Mouse (Mus musculus) cerebellum, postnatal 36 days (tissue): Measurements from ENCODE around the gene Kcnb1.

Source experiments
- DNase-seq, 2 experiments: peaks; one replicate each; pipeline ENCODE4 v3.0.0; 2021 to 2022; ENCODE audit warnings: mixed read lengths in 2 of 2

Gene Kcnb1

DNA sequence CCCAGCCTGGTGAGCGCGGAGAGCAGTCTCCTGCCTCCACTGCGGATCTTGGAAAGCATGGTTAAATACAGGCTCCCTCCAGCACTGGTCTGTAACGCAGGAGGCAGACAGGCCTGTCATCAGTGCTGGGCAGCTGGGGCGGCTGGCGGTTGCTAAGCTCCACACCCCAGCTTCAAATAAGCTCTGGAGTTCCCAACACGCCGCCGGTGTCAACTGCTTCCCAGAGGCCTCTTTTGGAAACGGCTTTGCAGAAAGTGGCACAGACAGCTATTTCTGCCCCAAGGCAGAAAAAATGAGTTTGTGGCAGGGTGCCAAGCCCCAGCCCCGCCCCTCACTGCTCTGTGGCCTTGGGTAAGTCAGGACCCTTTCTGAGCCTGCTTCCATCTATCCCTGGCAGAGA, 66.0 kb downstream of the Kcnb1 start:
- DNase-seq: no peak

DNA sequence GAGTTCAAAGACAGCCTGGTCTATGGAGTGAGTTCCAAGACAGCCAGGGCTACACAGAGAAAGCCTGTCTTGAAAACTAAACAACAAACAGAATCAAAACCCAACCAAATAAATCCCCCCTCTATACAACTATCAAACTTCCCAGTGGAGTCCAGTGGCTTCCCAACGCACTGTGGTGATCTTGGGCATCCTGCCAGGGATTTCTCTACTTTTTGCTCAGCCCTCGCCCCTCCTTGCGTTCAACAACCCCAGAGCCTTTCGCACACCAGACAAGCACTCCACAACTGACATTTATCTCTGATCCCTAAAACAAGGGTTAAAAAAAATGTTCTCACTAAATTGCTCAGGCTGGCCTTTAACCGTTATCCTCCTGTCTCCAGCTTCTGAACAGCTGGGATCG, 67.2 kb downstream of the Kcnb1 start:
- DNase-seq: no peak

DNA sequence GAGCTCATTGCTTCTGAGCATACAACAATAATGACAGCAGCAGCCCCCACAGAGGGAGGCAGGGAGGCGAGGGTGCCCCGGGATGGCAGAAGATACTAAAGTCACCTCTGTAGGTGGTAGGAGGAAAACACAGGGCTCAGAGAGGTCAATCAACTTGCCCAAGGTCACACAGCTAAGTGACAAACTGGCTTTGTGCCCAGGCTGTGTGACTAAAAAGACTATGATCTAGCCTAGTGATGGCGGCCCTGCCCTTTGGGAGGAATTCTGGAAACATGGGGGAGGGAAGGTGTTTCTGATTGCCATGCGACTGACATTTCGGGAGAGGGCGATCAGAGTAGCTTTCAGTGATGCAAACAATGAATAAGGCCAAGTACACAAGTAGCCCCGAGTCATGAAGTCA, 68.0 kb downstream of the Kcnb1 start:
- DNase-seq: no peak

DNA sequence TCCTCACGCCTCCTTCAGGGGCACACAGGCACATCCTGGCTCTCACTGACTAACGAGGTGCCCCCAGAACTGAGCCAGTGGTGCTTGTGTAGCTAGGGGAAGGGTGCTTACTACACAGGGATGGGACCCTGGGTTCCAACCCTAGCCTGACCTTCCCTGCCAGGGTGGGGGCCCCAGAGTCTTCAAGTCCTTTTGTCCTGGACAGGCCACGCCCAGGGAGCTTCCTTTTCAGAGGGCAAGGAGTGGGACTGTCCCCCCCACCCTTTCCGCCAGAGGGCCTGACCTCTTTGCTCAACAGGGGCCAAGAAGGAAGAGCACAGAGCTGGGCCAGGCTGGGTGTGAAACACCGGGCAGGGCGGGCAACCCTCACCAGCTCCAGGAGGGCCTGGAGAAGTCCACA, 68.7 kb downstream of the Kcnb1 start:
- DNase-seq: no peak

DNA sequence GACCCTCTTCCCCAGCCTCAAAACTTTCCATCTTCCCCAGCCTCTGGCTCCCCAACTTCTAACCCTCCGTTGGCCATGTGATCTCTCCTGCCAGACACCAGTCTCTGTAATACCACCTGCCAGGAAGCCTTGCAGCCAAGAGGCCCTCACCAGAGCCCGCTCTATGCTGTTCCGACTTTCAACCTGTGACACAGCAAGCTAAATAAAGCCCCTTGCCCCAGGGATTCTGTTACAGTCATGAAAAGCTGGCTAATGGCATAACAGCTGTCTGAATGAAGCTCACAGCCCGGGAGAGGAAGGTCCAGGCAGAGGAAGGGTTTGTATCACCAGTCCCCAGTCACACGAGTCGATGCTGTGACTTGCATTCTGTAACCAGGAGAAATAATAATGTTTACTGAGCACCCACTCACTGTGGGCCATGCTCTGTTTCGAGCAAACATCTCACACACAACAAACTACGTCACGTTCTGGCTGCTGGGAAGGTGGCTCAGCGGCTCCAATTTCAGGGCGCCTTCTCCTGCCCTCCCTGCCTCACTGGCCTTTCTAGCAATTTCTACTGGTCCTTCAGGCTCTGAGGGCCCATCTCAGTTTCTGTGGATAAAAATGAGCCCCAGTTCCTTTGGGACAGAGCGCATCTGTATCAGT, 69.6 kb downstream of the Kcnb1 start:
- no peak for DNase-seq

DNA sequence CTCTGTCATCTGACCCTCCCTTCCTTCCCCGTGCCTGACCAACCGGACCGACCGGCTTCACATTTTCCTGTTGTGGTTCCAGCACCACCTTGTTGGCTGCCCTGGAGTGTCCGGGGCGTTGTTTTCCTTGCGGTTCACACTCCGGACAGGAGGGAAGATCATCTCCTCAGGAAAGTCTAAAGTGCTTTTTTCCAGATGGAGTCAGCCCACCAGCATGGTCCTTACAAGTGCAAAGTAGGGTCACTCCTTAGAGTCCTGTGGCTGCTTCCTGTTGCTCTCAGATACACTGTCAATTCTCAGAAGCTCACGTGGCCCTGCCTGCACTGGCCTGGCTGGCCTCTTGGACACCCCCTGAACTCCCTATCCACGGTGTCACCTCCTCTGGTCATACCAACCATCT, 71.9 kb downstream of the Kcnb1 start:
- DNase-seq: no peak

DNA sequence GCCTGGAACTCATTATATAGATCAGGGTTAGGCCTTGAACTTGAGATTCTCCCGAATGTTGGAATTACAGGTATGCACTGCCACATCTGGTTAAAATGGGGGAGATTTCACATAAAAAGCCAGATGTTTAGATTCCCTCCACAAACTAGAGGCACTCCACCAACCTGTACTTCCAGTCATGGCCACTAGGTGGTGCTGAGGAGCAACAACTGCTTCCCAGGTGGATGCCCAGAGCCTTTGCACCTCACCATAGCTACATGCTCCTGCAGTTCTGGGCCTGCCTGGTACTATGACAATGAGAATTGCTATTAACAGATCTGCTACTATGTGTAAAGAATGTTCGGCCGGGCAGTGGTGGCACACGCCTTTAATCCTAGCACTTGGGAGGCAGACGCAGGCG, 77.2 kb downstream of the Kcnb1 start:
- peak; percentile 79 to 83 for DNase-seq

DNA sequence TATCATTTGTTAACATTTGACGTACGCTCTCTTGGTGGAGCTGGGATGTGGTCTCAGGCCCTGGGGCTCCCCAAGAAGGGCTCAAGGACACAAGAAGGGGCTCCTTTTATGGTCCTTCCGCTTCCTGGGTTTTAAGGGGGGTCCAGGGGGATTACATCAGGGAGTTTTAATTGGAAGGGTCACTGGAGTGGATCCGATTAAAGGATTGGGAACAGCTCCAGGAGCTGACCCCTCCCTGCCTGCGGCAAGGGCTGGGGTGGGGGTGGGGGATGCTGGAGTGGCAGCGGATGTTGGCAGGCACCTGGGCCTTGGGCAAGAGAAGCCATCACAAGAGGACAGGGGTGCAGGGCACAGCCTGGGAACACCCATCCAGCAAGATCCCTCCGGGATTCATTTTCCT, 77.7 kb downstream of the Kcnb1 start:
- no peak for DNase-seq

DNA sequence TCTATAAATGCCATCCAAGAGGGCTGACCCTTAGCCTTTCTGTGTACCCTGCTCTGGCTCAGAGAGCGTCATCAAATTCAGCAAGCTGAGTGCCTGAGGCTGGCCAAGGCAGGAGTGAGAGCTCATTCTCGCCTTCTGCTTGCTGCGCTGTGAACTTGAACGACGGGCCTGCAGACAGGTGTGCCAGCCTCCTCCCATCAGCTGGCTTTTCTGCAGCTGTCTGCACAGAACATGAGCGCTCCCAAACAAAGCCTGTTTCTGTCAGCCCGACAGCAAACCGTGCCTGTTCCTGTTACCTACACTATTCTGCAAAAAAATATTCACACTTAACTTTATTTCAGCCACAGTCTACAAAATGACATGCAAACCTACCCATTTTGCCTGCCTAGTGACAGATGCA, 80.4 kb downstream of the Kcnb1 start:
- no peak for DNase-seq

DNA sequence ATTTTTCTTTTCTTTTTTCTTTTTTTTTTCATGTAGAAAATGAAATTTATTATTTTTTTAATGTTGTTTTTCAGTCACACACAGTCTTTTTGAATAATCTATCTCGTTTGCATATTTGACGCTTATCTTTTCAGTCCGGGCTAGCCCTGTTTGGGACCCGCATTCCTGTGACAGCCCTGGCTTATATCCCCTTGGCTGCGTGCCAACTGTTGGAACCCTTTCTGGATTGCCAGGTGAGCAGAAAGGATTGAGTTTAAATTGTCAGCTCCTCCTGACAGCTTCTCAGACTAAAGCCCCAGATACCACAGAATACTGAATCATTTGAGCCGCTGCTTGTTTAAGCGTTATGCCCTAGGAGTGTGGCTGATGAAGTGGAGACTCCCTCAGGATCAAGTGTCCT, 86.4 kb downstream of the Kcnb1 start:
- DNase-seq: peak; percentile 41

DNA sequence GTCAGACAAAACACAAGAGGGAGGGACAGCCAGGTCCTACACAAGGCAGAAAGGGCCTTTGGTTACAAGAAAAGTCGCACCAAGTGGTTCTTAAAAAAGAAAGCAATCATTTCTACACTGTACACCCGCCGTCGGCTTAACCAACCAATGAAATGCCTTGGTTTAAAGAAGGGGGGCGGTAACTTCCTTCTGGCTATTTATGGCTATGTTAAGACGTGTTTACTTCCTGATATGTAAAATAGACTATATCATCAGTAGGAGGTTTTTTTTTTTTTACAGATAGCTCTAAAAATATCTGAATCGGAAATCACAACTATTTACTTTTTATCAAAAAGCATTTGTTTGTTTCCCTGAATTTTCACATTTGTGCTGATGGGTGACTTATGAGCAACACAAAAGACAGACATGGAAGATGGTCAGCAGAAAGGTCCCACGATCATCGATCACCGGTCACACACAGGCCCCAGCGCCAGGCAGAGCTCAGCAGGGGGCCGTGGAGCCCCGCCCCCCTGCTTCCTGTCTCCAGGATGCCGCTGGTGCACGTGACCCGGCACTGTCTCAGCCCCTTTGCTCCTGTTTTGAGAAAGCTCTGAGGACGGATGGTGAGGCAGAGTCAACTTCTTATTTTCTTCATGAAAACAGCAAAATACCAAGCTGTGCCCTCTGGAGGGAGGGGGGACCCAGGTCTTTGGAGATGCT, 88.1 kb downstream of the Kcnb1 start:
- no peak for DNase-seq

DNA sequence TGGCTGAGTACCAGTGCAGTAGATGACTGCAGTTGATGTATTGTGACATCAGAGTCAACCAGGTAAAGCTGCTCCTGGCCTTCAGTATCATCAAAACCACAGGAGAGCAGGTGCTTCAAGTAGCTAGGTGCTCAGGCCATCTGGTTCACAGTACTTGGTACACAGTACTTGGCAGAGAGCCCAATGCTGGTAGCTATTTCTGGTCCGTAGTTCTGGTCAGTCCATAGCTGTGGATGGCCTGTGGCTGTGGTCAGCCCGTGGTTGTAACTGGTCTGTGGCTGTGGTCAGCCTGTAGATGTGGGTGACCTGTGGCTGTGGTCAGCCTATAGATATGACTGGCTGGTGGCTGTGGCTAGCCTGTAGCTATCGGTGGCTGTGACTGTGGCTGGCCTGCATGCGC, 95.3 kb downstream of the Kcnb1 start:
- peak; percentile 46 to 60 for DNase-seq

DNA sequence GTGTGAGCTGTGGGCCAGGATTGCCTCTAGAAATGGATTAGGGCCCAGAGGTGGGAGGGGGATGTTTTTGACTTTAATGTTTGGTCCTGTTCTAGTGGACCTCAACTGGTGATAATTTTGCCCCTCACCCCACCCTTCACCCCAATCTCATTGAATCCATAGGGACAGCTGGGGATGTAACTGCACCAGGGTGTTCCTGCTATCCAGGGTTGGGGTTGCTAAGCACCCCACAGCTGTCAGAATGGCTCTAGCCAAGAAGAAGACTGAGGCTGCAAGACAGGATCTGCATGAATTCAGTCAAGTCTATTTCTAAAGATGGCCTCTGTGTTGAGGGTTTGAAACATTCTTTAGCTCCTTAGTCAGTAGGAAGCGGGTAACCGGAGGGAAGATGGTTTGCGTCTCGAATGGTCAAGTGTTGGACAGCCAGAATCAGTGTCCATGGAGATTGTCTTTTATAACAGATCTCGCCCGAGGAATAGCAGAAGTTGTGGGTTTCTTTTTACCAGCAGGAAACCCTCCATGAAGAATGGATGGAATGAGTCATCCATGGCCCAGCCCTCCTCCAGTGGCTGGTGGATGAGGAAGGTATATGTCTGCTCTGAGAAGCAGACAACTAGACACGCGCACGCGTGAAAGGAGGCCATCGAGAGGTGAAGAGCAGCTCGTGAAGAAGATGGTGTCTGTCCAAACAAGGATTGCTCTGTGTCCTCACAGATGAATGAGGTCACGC, 96.6 kb downstream of the Kcnb1 start:
- DNase-seq: no peak

DNA sequence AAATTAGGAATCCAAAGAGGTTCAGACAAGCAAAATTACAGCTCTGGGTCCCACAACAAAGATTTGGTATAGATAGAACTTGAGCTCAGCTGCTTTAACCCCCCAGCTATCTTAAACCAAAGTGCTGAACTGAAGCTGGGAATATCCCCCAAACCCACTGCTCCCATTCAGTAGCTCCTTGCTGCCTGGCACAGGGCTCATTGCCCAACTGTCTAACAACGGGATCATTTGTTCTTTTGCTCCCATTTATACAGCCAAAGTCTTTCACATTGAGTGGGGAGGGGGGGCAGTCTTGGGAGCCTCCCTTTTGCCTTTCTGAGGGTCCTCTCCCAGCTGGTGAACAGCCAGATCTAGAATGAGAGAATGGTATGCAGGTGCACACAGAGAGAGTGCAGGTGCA, 99.7 kb downstream of the Kcnb1 start:
- no peak for DNase-seq

DNA sequence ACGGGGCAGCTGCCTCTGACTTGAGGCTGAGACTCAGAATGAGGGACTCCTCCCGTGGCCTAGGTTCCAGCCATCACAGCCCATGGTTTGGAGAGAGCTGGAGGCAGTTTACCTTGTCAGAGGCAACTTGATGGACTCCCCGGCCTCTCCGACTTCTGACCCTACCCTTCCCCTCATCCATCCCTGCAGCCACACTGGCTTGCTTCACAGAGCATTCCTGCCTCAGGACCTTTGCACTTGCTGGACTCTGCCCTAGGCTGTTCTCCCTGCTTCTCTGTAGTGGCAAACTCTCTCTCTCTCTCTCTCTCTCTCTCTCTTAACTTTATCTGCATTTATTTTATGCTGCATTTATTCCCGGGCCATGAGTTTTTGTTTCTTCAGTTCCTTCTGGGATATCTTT, 103.1 kb downstream of the Kcnb1 start:
- no peak for DNase-seq

DNA sequence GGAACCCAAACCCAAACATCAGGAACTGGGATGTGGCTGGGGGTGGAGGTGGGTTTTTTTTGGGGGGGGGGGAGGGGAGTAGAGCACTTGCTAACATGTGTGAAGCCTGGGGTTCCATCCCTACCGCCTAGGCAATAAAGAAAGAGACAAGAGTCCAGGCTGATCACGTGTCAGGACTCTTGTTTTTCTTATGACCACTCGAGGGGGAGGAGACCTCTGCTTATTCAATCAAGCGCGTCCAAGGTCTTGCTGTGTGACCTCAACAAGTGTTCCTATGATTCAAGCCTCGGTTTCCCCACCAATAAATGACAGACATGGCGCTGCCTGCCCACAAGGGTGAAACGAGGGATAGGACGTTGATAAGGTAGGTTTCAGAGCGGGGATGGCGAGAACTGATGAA, 103.9 kb downstream of the Kcnb1 start:
- no peak for DNase-seq

DNA sequence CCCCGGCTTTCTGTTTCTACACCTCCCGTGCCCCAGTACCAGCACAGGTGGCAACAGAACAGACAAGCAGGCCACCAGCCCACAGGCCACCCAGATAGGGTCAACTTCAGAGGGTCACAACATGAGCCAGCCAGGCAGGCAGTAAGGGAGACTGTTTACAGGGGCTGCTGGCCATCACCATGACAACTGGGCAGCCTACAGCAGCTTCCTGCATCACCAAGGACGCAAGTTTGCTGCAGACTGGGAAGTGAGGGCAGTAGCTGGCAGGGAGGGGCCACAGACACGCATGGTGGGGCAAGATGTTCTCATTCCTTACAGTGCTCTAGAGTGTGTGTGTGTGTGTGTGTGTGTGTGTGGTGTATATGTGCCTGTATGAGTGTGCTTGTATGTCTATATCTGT, 108.3 kb downstream of the Kcnb1 start:
- no peak for DNase-seq

DNA sequence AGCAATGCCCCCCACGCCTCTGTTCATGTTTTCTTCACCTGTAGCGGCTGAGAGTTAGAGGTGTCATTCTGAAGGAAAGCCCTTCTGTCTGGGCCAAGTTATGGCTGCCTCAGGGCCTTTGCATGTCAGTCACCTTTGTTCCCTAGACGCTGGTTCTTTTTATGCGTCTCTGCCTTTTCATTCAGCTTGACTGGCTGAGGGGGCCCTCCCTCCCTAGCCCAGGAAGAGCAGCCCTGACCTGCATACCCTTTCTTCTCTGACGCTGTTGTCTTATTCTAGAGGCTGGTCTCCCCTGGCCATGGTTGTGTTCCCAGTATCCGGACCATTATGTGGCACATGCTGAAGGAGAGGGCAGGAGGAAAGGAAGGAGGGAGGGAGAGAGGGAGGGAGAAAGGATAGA, 108.8 kb downstream of the Kcnb1 start:
- no peak for DNase-seq

DNA sequence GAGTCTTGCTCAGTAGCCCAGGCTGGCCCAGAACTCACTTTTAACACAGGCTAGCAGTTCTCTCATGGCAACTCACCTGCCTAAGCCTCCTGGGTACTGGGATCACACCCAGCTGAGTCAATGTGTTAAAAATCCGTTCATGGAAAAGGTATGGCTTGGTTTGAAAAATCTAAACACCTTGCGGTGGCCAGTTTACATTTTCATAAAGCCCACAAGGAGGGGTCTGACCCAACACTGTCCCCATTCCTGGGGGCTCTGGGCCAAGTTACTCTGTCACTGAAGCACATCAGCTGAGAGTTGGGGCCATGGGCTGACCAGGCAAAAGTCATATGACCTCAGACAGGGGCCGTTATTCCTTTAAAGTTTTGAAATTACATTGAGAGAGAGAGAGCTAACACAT, 109.6 kb downstream of the Kcnb1 start:
- DNase-seq: no peak

DNA sequence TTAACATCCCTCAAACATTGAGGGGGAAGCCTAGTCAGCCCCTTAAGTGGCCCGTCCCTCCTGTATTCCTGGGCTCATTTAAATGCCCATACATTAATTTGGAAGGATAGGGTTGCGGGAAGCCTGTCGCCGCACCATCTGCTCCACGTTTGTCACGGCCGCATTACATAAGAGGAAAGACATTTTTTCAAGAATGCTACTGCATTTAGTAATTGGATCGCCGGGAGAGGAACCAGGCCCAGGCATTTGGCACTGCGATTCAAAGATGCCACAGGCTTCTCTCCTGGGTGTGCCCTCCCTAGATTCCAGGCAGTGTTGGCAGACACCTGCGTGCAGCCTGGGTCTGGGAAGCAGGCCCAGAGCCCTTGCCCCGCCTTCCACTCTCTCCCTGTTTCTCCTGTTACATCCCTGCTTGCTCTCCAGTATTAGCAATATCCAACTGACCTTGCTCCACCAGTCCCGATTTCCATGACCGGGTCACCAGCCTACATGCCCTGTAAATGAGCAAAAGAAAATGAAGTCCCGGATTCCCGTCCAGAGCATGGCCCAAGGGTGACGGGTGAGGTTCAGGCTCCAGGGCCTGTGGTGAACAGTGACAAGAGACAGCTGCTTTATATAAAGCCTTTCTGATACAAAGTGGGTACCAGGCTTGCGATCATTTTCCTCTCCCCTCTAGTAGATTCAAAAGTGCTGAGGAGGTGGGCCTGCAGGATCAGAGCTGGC, 110.3 kb downstream of the Kcnb1 start:
- peak; percentile 80 to 86 for DNase-seq

DNA sequence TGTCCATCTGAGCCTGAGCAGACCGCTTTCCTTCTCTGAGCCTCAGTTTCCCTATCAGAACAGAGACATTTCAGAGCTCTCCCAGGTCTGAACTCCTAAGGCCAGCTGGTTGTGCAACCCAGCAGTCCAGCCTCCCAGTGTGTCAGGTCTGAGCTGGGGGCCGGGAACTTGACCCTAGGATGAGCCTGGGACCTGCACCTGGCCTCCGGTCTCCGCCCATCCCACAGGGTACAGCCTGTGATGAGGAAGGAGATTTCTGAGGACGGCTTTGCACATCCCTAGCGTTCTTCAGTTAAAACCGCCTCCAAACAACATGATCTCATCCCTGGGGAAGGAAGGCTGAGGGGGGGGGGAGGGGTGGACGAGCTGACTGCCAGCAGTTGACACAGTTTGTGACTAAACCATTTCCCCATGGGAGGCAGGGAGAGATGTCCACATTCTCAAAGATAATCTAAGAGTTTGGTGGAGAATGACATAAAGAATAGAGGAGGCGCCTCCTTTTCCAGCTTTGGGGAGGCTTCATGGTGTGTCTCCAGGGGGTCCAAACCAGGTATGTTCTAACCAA, 110.9 kb downstream of the Kcnb1 start:
- peak; percentile 25 to 26 for DNase-seq

DNA sequence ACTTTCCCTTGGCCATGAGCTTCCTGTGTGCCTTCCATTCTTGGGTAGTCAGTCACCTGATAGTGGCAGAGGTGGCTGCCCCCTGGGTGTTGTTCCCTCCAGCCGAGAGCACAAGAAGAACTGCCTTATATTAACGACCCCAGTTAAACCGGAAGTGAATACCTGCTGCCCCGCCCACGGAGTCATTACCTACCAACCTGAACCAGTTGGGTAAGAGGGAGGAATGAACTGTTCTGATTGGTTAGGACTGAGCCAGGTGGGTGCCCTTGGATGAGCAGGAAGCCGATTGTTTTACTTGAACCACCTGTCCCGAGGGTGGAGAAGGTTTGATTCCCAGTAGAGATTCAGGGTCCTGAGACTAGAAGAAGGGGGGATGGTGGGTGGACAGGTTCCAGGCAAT, 111.5 kb downstream of the Kcnb1 start:
- no peak for DNase-seq
